Mouse (Mus musculus): Measurements from ENCODE around the gene Cpvl.

The Cpvl gene

GRCm38 (mm10) chr6:53929858-53930257 is 48.6 kb downstream of the Cpvl start:
- no peak for DNase-seq

DNA sequence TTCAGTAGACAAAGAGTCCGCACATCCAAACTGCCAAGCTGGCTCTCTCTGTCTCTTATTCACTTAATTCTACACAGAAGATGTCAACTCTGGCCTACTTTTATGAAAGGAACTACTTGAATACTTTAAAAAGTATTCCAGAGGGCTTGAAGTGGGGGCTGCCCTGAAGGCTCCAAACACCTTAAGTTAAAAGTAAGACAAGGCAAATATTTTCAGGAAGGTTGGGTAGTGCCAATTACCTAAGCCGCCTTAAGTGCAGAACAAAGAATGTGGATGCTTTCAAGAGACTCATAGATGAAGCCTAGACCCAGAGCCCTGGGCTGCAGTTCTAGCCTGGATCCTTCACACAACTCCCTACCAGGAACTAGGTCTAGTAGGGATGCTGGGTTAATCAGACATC is 52.3 kb downstream of the Cpvl start:
- no peak for DNase-seq

- no peak for DNase-seq
These were observed 53.3 kb downstream of the Cpvl start for GRCm38 (mm10) chr6:53925192-53925591.

DNA sequence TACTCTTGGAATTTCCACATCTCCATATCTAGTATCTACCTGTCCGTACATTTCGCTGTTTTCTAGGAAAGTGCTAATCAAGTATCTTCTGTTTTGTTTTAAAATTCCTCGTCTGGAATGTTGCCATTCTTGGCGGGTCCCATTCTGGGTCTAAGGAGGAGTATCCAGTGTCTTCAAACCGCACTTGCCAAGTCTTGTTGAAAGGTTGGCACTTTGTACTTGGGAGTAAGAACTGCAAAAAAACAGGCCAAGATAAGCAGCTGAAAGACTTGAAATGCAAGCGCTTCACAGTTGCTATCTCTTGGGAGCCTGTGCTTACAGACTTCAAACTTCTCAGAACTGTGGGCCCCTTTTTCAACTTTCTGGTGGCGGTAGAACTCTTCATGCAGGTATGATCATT is 58.4 kb downstream of the Cpvl start:
- DNase-seq = no peak

DNA sequence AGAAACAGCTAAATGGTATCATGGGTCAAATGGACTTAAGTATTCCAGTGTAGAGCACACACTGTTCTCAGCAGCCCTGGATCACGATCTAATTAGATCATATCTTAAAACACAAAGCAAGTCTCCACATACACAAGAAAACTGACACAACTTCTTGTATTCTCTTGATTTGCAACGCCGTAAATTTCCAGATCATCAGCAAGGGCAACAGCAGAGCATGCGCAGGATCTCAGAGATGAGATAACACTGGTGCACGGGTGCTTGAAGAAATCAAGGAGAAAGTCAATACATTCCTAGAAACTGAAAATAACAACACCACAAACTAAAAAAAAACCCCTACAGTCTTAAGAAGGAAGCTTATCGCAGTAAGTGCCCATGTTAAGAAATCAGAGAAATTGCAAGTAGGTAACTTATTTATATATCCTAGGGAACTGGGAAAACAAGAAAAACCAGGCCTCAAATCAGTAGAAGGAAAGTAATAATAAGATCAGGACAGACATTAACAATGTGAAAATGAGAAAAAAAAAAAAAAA is 61.4 kb downstream of the Cpvl start:
- DNase-seq = no peak

GRCm38 (mm10) chr6:53915347-53915746 is 63.1 kb downstream of the Cpvl start:
- DNase-seq = no peak

DNA sequence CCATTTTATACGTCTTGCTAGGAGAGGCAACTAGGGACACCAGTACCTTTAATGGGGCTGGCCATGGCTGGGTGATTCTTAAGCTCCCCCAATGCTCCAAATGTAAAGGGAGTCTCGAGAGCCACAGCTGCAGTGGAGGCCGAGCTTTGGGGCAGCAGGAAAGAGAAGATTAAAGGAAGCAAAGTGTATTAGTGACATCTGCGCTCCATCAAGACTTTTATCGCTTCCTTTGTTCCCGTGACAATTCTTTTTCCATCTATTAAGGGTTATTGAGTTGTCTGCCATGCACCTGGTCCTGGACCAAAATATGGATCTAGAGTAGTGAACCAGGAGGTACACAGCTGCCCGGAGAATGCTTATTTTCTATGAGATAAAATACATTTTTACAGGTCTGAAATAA is 65.3 kb downstream of the Cpvl start:
- DNase-seq = no peak

GRCm38 (mm10) chr6:53912112-53912782 is 66.2 kb downstream of the Cpvl start:
- no peak for DNase-seq

- DNase-seq = no peak
These were observed 68.5 kb downstream of the Cpvl start for GRCm38 (mm10) chr6:53909986-53910385.

- DNase-seq = no peak
These were observed 69.0 kb downstream of the Cpvl start for GRCm38 (mm10) chr6:53909446-53909845.

GRCm38 (mm10) chr6:53906871-53907270 is 71.6 kb downstream of the Cpvl start:
- no peak for DNase-seq

DNA sequence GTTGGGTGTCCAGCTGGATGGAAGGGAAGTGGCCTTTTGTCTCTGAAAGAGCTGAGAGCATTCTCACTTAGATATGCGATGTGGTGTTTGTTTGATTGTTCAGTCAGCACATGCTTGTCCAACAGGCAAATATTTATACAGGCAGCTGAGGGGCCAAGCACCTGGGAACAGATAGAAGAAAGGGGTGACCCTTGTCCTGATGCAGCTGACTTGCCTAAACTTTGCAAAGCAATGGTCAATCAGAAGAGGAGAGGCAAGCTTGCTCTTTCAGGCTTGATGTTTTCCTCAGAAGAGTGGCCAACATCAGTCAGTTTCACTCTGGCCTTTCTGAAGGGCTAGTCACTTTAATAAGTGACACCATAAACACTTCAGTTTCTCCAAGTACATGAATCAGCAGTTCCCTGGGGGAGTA is 72.4 kb downstream of the Cpvl start:
- DNase-seq = no peak

DNA sequence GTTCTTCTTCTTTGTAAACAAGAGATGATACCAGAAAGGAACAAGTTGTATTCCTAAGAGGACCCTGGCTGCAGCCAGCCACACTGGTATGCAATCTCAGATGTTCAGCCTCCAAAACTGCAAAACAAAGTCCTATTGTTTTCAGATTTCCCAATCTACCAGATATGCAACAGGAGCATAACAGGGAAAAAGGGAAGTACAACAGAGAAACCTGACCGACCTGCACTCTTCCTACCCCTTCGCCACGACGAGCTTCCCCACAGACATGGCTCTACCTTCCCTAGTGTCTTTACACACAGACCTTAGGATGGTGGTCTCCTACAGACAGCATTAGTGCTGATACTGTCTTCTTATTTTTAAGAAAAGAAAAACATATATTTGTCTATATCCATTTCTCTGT is 72.9 kb downstream of the Cpvl start:
- DNase-seq = no peak

GRCm38 (mm10) chr6:53904703-53905395 is 73.6 kb downstream of the Cpvl start:
- no peak for DNase-seq

DNA sequence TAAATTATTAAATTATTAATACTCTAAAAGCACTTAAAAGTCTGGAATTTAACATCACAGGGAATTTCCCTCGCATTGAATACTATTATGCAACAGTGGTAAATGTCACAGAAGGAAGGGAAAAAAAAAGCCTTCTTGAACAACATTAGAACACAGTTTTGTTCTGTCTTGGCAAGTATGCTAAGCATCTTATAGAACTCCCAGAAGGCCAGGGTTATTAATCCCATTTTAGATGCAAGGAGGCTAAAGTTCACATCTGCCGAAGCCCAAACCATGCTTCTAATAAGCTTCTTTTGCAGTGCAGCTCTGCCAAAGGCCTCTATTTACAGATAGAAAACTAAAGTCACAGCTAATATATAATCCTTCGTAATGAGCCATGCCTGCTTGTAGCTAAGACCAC is 74.3 kb downstream of the Cpvl start:
- no peak for DNase-seq

DNA sequence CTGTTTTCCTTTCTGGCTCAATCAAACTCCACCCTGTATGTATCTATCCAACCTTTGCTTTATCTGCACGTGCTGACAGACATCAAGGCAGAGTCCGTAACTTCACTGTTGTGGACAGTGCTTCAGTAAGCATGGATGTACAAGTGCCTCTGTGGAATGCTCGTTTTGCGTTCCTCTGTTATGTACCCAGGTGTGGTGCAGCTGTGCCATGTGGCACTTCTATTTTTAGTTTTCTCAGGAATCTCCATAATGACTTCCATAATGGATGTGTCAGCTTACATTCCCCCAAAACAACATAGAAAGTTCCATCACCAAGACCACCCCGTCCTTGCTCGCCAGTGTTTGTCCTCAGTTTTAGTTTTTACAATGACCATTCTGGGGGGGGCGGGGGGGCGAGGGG is 76.7 kb downstream of the Cpvl start:
- DNase-seq = no peak

DNA sequence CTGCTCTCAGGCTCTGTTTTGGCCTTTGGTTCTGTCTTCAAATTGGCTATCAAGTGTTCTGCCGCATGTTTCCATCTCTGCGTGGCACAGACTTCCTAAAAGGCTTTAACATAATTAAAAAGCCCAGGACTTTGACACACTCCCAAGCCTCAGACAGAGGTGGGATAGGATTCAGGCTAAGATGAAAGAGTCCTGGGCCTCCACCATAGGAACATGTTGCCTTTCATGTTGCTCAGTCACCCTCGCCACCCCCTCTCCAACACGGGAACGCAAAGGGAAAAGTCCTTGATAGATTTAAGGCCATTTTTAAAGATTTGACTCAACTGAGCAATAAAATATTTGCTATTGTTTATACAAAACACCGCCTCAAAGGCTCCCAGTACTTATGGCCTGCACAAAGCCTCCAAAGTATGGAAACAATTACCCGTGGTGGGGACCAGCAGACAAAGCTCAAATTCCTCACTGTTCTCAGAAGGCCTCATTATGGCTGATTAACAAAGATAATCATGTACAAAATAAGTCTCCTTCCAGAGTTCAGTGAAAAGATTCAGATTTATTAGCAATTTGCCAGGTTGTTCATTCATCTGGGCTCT is 80.5 kb downstream of the Cpvl start:
- DNase-seq = no peak

- DNase-seq = no peak
These were observed 81.3 kb downstream of the Cpvl start for GRCm38 (mm10) chr6:53897126-53897525.

DNA sequence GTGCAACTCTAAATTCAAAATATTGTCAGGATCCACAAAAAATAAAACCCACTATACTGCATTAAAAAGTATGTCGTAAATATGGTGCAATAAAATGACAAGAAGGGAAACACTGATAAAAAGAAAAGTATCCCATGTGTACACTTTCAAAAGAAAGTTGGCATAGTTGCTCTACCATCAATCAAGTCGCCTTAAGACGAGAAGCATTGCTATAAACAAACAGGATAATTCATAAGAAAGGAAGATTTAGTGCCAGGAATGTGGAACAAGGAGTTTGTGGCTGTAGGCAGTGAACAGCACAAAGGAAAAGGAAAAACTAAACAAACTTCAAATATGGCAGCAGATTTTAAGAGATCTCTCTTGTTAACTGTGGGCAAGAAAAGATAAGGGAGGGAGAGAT is 84.7 kb downstream of the Cpvl start:
- DNase-seq = no peak

- no peak for DNase-seq
These were observed 87.4 kb downstream of the Cpvl start for GRCm38 (mm10) chr6:53891109-53891508.

GRCm38 (mm10) chr6:53884931-53885330 is 93.5 kb downstream of the Cpvl start:
- DNase-seq = no peak

- DNase-seq = no peak
These were observed 94.0 kb downstream of the Cpvl start for GRCm38 (mm10) chr6:53884496-53884895.

GRCm38 (mm10) chr6:53883405-53883804 is 95.1 kb downstream of the Cpvl start:
- DNase-seq = no peak

DNA sequence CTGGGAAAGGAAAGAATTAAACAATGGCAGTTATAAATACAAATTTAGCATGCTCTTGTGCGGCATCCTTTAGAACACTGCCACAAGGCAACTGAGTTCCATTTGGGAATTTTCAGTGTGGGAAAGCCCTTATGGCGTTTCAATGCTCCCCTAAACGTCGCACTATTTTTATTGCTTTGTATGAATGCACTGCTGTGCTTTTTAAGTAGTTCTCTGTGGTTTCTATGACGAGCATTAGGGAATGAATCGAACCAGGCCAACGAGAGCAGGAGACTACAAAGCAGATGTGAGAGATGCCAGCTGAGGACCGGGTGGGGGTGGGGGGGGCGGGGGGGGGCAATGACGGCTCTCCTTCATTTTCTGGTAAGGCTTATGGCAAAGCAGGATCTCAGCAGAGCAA is 96.8 kb downstream of the Cpvl start:
- no peak for DNase-seq
